Mouse (Mus musculus) CH12.LX (cell line): ENCODE data around the gene Efhd2. TPM values are rescaled to one million over a fixed set of nuclear protein-coding genes. Genes with fewer than 3 reads are reported as not detected.

Source experiments
- DNase-seq: peaks from one replicate; pipeline ENCODE4 v3.0.0-alpha.2; 2013; ENCODE audit errors: extremely low read depth
- H3K27ac ChIP-seq: 2 replicates; pipeline ENCODE4 v1.5.1; 2012; ENCODE audit warnings: low read depth, mild to moderate bottlenecking, control low read depth, moderate library complexity; ENCODE audit not compliant: insufficient read depth
- H3K27me3 ChIP-seq: replicated peaks from 2 replicates; pipeline ENCODE3; 2012; ENCODE audit warnings: inconsistent platforms
- H3K36me3 ChIP-seq, 2 experiments: replicated peaks in 1 of 2; 2 replicates each; pipeline versions ENCODE3 to v1.6.1; 2012; ENCODE audit warnings: inconsistent platforms in 1 of 2, low read length in 1 of 2, mild to moderate bottlenecking in 1 of 2, mixed read lengths in 1 of 2, moderate library complexity in 1 of 2; ENCODE audit not compliant: control insufficient read depth in 1 of 2, insufficient read depth in 1 of 2
- H3K4me1 ChIP-seq, 2 experiments: 2 replicates each; pipeline ENCODE4 v1.6.1; 2012; ENCODE audit warnings: inconsistent platforms in 1 of 2, moderate library complexity in 1 of 2; ENCODE audit not compliant: insufficient read depth in 2 of 2, control insufficient read depth in 1 of 2
- H3K4me2 ChIP-seq: 2 replicates; pipeline ENCODE4 v1.6.1; 2012; ENCODE audit warnings: low read depth, mild to moderate bottlenecking, control low read depth; ENCODE audit not compliant: poor library complexity, insufficient read depth, severe bottlenecking
- H3K4me3 ChIP-seq, 3 experiments: fragments of 150-350 bp in 1 of 3; sonication (generic) in 1 of 3; replicated peaks in 1 of 3; 2 replicates each; pipeline versions ENCODE3 to v1.5.1; 2011 to 2012; ENCODE audit warnings: low read depth in 2 of 3, low read length in 2 of 3, mild to moderate bottlenecking in 2 of 3, moderate library complexity in 2 of 3, control low read depth in 1 of 3, improper control_type of control experiment in 1 of 3, inconsistent platforms in 1 of 3, mixed read lengths in 1 of 3; ENCODE audit not compliant: poor library complexity in 1 of 3
- H3K79me2 ChIP-seq: replicated peaks from 2 replicates; pipeline ENCODE4 v1.6.1; 2012; ENCODE audit warnings: mild to moderate bottlenecking, moderate library complexity; ENCODE audit not compliant: control insufficient read depth, poor library complexity, insufficient read depth, severe bottlenecking; ENCODE audit errors: extremely low read depth
- H3K9ac ChIP-seq: 2 replicates; pipeline ENCODE4 v1.6.1; 2012; ENCODE audit warnings: low read depth, mild to moderate bottlenecking, control low read depth, moderate library complexity; ENCODE audit not compliant: insufficient read depth
- H3K9me3 ChIP-seq: replicated peaks from 2 replicates; pipeline ENCODE3; 2012; ENCODE audit warnings: low read length, inconsistent platforms, mixed read lengths
- CHD2 ChIP-seq: IDR thresholded peaks from 2 replicates; pipeline ENCODE4 v1.6.1; 2011; ENCODE audit warnings: low read length, improper control_type of control experiment
- E2F4 ChIP-seq: IDR thresholded peaks from 2 replicates; pipeline ENCODE4 v1.6.1; 2011; ENCODE audit warnings: low read depth, low read length, improper control_type of control experiment; ENCODE audit not compliant: insufficient replicate concordance
- EP300 ChIP-seq: IDR thresholded peaks from 2 replicates; pipeline ENCODE4 v1.6.1; 2011; ENCODE audit warnings: low read length, improper control_type of control experiment
- HCFC1 ChIP-seq: IDR thresholded peaks from 2 replicates; pipeline ENCODE4 v1.6.1; 2012; ENCODE audit warnings: low read depth, mild to moderate bottlenecking, inconsistent platforms, low read length, improper control_type of control experiment
- KAT2A ChIP-seq: IDR thresholded peaks from 2 replicates; pipeline ENCODE4 v1.6.1; 2012; ENCODE audit warnings: low read length, improper control_type of control experiment, inconsistent platforms; ENCODE audit not compliant: insufficient replicate concordance
- MXI1 ChIP-seq: IDR thresholded peaks from 2 replicates; pipeline ENCODE4 v1.6.1; 2011; ENCODE audit warnings: mild to moderate bottlenecking, low read depth, low read length, improper control_type of control experiment
- POLR2A ChIP-seq: IDR thresholded peaks from 2 replicates; pipeline ENCODE4 v1.6.1; 2011; ENCODE audit warnings: low read depth, mild to moderate bottlenecking, improper control_type of control experiment, low read length
- POLR2AphosphoS2 ChIP-seq: IDR thresholded peaks from 2 replicates; pipeline ENCODE4 v1.6.1; 2011; ENCODE audit warnings: low read depth, low read length, improper control_type of control experiment
- UBTF ChIP-seq: IDR thresholded peaks from 2 replicates; pipeline ENCODE4 v1.6.1; 2012; ENCODE audit warnings: low read depth, mild to moderate bottlenecking, inconsistent platforms, low read length, improper control_type of control experiment, moderate library complexity
- USF2 ChIP-seq: conservative IDR thresholded peaks from 2 replicates; pipeline ENCODE4 v1.6.1; 2011; ENCODE audit warnings: low read depth, low read length, improper control_type of control experiment
- ZMIZ1 ChIP-seq: IDR thresholded peaks from 2 replicates; pipeline ENCODE4 v1.6.1; 2012; ENCODE audit warnings: low read depth, mild to moderate bottlenecking, inconsistent platforms, low read length, improper control_type of control experiment
- dilution Hi-C: fragments of 300-500 bp; cut with MboI; formaldehyde crosslinking; loops from 2 replicates; pipeline ENCODE4 v1.14.3; 2020; ENCODE audit warnings: low sequenced_read_pairs; ENCODE audit not compliant: extremely low pct_unique_long_range_greater_than_20kb, extremely low pct_ligation_motif_present
- in situ Hi-C: fragments of 300-500 bp; cut with MboI; formaldehyde crosslinking; loops from 3 replicates; pipeline ENCODE4 v1.14.3; 2019; ENCODE audit warnings: low sequenced_read_pairs, low pct_ligation_motif_present, low pct_unique_long_range_greater_than_20kb, mixed read lengths
- polyA plus RNA-seq: library from polyadenylated mRNA; unstranded; fragments of >175 nt; gene quantifications from 2 replicates; pipeline ENCODE4 v1.2.1, GENCODE M21; 2012; ENCODE audit warnings: low read depth; ENCODE audit not compliant: insufficient read length
- total RNA-seq, 2 experiments: library from RNA; depleted of rRNA; stranded (reverse); fragments of 300-350 nt in 1 of 2; fragments of >200 nt in 1 of 2; gene quantifications; 2 replicates each; pipeline ENCODE4 v1.2.3; 2012 to 2014

Efhd2 gene
- total and polyA plus RNA-seq, 3 experiments = 43.8 to 143 (median 44.1) TPM

DNA sequence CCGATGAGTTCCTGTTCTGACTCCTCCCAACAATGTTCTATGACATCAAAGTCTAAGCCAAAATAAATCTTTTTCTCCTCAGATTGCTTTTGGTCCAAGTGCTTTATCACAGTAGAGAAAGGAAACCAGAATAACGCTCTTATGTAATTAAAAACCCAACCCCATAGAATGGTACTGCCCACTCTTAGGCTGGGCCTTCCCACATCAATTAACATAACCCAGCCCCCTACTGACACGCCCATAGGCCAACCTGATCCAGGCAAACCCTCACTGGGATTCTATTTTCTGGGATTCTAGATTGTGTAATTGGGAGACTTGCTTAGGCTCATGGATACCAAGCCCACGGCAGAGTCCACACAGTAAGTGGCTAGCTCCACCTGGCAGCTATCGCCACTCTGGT, 9.7 kb downstream of the Efhd2 start:
- Histone ChIP-seq H3K4me3 (no peak overlapping the region), H3K4me2 (no peak overlapping the region), H3K36me3 (peaks cover 31 to 90% of the 10 kb centered on the region in 2 experiments), H3K9ac (no peak overlapping the region)
- TF ChIP-seq HCFC1 (no peak), POLR2AphosphoS2 (no peak), E2F4 (no peak)
- TF ChIP-seq, all 38 proteins: peak for 0
- H3K4me1 ChIP-seq = peaks cover 2 to 54% of the 10 kb centered on the region in 2 experiments
- H3K79me2 ChIP-seq = no peaks in the 10 kb centered on the region
- no peak for DNase-seq
- H3K9me3 ChIP-seq = peaks cover 11% of the 10 kb centered on the region
- in situ Hi-C loops (loop anchor here (10.0 kb wide), 1 partner anchor 210 kb away; no protein-coding TSS in a partner anchor), dilution Hi-C loops (no loop called here)
- H3K27me3 ChIP-seq = no peaks in the 10 kb centered on the region
- H3K27ac ChIP-seq = no peak overlapping the region

DNA sequence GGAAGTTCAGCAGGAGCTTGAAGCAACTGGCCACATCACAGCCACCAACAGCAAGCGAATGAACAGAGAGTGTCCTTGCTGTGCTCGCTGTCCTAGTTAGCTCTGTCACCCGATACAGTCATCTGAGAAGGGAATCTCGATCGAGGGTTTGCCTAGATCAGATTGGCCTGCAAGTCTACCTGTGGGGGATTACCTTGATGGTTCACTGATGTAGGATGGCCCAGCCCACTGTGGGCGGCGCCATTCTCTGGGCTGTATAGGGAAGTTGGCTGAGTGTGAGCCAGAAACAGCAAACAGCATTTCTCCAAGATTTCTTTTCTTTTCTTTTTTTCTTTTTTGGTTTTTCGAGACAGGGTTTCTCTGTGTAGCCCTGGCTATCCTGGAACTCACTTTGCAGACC, 10.2 kb downstream of the Efhd2 start:
- dilution Hi-C loops = no loop called here
- in situ Hi-C loops = loop anchor here (5.0 to 10.0 kb wide), 2 partner anchors 93 to 210 kb away; no protein-coding TSS in a partner anchor
- H3K4me3 ChIP-seq = no peak overlapping the region
- DNase-seq = no peak
- no peak for TF ChIP-seq ZMIZ1
- TF ChIP-seq, all 38 proteins: peak for 0
- H3K4me1 ChIP-seq = peaks cover 0 to 53% of the 10 kb centered on the region in 2 experiments
- H3K79me2 ChIP-seq = no peaks in the 10 kb centered on the region
- no peak overlapping the region for H3K27ac ChIP-seq
- no peak overlapping the region for H3K9ac ChIP-seq
- H3K36me3 ChIP-seq = peaks cover 35 to 93% of the 10 kb centered on the region in 2 experiments
- peaks cover 11% of the 10 kb centered on the region for H3K9me3 ChIP-seq
- no peaks in the 10 kb centered on the region for H3K27me3 ChIP-seq
- no peak overlapping the region for H3K4me2 ChIP-seq

DNA sequence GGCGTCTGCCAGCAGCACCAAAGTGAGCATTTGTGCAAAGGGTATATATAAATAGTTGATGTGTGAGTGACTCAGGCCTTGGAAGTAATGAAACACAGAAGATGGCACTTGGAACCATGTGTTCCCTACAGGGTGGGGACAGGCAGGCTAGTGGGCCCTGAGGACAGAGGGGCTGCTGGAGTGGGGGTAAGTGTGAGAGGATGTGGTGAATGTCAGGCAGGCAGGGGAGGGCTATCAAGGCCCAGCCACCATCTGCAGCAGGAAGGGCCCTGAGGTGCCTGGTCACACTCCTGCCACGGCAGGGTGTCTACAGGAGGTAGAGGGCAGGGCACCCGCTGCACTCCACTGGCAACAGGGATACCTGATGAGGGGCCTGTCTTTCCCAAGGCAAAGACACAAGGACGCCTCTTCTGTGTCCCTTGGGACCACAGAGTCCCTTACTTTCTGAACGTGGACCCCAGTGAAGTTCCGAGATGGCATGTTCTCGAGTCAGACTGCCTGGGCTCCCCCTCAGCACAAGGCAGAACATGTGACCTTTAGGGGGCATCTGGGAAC, 10.9 kb downstream of the Efhd2 start:
- Histone ChIP-seq H3K4me3 (no peak overlapping the region), H3K4me1 (peaks cover 2 to 53% of the 10 kb centered on the region in 2 experiments; a peak in 3 of 4 replicates), H3K9me3 (peaks cover 11% of the 10 kb centered on the region), H3K4me2 (no peak overlapping the region), H3K27me3 (no peaks in the 10 kb centered on the region), H3K36me3 (peaks cover 39 to 93% of the 10 kb centered on the region in 2 experiments), H3K27ac (no peak overlapping the region), H3K79me2 (no peaks in the 10 kb centered on the region), H3K9ac (no peak overlapping the region)
- DNase-seq = no peak
- TF ChIP-seq MXI1 = no peak
- dilution Hi-C loops = no loop called here
- in situ Hi-C loops = loop anchor here (5.0 to 10.0 kb wide), 2 partner anchors 93 to 211 kb away; no protein-coding TSS in a partner anchor

DNA sequence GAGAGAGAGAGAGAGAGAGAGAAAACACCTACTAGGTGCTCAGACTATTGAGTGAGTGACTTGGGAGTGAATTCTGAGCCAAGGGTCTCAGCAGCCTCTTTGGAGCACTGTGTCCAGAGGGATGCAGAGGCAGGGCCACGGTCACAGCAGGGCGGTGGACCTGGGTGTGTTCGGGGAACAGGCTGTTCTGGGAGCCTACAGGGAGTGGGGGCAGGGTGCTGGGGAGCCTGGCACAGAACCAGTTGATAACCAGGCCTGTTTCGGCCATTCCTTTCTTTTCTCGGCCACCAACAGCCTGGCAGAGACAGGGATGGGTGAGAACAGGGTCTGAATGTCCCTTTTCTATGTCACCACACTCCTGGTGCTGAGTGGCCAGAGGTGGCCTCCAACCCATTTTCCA, 11.9 kb downstream of the Efhd2 start:
- no peaks in the 10 kb centered on the region for H3K79me2 ChIP-seq
- H3K9ac ChIP-seq = no peak overlapping the region
- H3K27ac ChIP-seq = no peak overlapping the region
- no peak overlapping the region for H3K4me2 ChIP-seq
- in situ Hi-C loops = loop anchor here (5.0 to 10.0 kb wide), 2 partner anchors 94 to 212 kb away; no protein-coding TSS in a partner anchor
- no peaks in the 10 kb centered on the region for H3K27me3 ChIP-seq
- peaks cover 5 to 55% of the 10 kb centered on the region in 2 experiments; a peak in 3 of 4 replicates for H3K4me1 ChIP-seq
- TF ChIP-seq EP300 (no peak), HCFC1 (no peak), USF2 (no peak), POLR2A (no peak), UBTF (no peak), CHD2 (no peak), KAT2A (no peak)
- peaks cover 36 to 90% of the 10 kb centered on the region in 2 experiments for H3K36me3 ChIP-seq
- dilution Hi-C loops = no loop called here
- peaks cover 11% of the 10 kb centered on the region for H3K9me3 ChIP-seq
- DNase-seq = no peak
- H3K4me3 ChIP-seq = no peak overlapping the region
